Mouse (Mus musculus) kidney, adult 2 months (tissue): ENCODE measurements at regions not wholly inside any gene's neighbourhood (a gene's known extent, or its start where the extent isn't known, plus 50 kb on each side); places are given as distances from the start of the nearest gene placed in this dataset.

Experiments used
- CTCF ChIP-seq: fragments of 200-500 bp; conservative IDR thresholded peaks from 2 replicates; pipeline ENCODE4 v1.5.1; 2011; ENCODE audit warnings: low read depth, mild to moderate bottlenecking, control low read depth, low read length, moderate library complexity, mixed read lengths; ENCODE audit not compliant: insufficient read depth, insufficient read length
- POLR2A ChIP-seq: fragments of 200-500 bp; IDR thresholded peaks from one replicate; pipeline ENCODE4 v1.6.1; 2011; ENCODE audit warnings: low read depth, low read length, control low read depth

- TF ChIP-seq POLR2A, result no peak
- no peak for TF ChIP-seq CTCF
These were observed 218.6 kb downstream of the Uaca start for GRCm38 (mm10) chr9:61012771-61013540.
